Mouse (Mus musculus): Measurements from ENCODE around the gene Unc80. TPM values are rescaled to one million over a fixed set of nuclear protein-coding genes. Genes with fewer than 3 reads are reported as not detected.
"Not testable (repeated sequence)": the region's sequence is repeated elsewhere in the genome, so short reads cannot be mapped to it uniquely, and the experiment has no call there.

Gene Unc80
- polyA plus RNA-seq, 1 experiment from 2014 or later, result 4.3 TPM

DNA sequence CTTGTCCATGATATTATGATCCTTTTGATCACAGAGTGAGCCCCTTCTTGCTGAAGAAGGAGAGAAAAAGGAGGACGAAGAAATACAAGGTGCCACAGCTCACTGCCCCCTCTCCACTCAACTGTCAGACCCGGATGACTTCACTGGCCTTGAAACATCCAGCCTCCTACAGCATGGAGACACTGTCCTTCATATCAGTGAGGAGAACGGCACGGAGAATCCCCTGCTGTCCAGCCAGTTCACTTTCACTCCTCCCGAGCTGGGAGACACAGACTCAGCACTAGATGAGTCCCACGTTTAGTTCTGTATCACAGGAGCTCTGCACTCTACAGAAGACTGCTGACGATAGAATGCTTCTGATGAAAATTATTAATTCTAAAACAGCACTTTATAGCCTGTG lies 227.1 kb downstream of the Unc80 start:
- no peak overlapping the region for H3K4me3 ChIP-seq
- H3K4me2 ChIP-seq, result no peak overlapping the region
- no peak overlapping the region for H3K27ac ChIP-seq
- H3K9ac ChIP-seq, result no peak overlapping the region
- no peaks in the 10 kb centered on the region for H3K9me3 ChIP-seq
- 0 out of 2 replicates have a peak, but pooled peaks cover 7% of the 10 kb centered on the region for H3K4me1 ChIP-seq (replicated peaks)
- no peaks in the 10 kb centered on the region for H3K36me3 ChIP-seq
- no peak for ATAC-seq (ENCODE audit: low FRiP score)
- 75% methylated on average over 7 of the region's 7 CpGs for WGBS
- no peaks in the 10 kb centered on the region for H3K27me3 ChIP-seq

GRCm38 (mm10) chr1:66699630-66700029 lies 231.5 kb downstream of the Unc80 start:
- peaks cover 27% of the 10 kb centered on the region for H3K4me1 ChIP-seq (replicated peaks)
- WGBS, result 86% methylated on average over 10 of the region's 10 CpGs
- H3K4me2 ChIP-seq; H3K36me3 ChIP-seq; H3K27ac ChIP-seq; ATAC-seq (ENCODE audit: low FRiP score); H3K9me3 ChIP-seq; H3K27me3 ChIP-seq; H3K4me3 ChIP-seq; H3K9ac ChIP-seq: not testable (repeated sequence)

GRCm38 (mm10) chr1:66700149-66700692 lies 232.1 kb downstream of the Unc80 start:
- 47% methylated on average over 5 of the region's 5 CpGs for WGBS

DNA sequence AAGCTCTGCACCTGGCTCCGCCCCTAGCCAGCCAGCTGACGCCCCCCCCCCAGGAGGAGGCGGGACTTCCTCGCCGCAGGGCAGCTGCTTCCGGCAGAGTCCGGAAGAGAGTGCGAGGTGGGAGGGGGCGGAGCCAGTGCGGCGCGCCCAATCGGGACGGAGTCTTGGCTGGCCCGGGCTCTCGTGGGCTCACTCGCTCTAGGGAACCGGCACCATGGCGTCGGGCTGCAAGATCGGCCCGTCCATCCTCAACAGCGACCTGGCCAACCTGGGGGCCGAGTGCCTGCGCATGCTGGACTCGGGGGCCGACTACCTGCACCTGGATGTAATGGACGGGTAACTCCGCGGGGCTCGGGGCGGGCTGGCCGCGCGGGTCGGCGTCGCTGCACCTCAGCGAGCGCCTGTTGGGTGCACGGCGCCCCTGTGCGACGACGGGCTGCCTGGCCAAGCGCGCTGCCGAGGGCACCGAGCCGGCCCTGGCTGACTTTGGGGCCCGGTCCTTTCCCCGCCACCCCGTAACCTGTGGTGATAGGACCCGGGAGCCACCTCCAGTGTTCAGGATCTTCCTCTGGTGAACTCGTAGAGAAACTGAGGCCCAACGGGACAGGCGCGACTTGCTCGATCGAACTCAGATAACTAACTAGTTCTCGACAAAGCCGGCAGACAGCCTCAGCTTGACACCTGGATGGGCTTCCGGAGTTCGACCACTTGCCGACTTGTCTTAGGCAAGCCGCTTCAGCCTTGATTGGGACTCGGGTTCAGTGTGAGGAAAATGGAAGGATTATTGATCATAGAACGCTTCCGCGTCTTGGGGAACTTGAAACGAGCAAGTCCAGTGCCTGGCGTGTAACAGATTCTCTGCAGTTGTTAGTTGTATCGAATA lies 232.8 kb downstream of the Unc80 start, which contains the start of gene Rpe:
TSS of gene Rpe (plus strand) at position 139 of the 883 bp plus-strand sequence.
- Histone ChIP-seq H3K9me3 (no peaks in the 10 kb centered on the region), H3K4me3 (peak within 1 kb of the TSS; percentile 86), H3K4me2 (peak within 1 kb of the TSS; percentile 69), H3K27me3 (no peaks in the 10 kb centered on the region), H3K27ac (peak within 1 kb of the TSS; percentile 79), H3K36me3 (no peaks in the 10 kb centered on the region), H3K4me1 (replicated peaks) (peaks cover 28% of the 10 kb centered on the region), H3K9ac (peak within 1 kb of the TSS; percentile 88)
- under 1% methylated on average over 73 of the region's 73 CpGs for WGBS
- peak; percentile 100 for ATAC-seq (ENCODE audit: low FRiP score)

More at GRCm38 (mm10) chr1:66700149-66700692, 232.1 kb downstream of the Unc80 start:
- Histone ChIP-seq H3K9me3 (no peaks in the 10 kb centered on the region), H3K27ac (no peak overlapping the region), H3K4me2 (peak overlapping the region; percentile 69), H3K9ac (no peak overlapping the region), H3K4me3 (peak overlapping the region; percentile 86), H3K27me3 (no peaks in the 10 kb centered on the region), H3K36me3 (no peaks in the 10 kb centered on the region), H3K4me1 (replicated peaks) (peaks cover 28% of the 10 kb centered on the region)
- peak; percentile 40 for ATAC-seq (ENCODE audit: low FRiP score)

GRCm38 (mm10) chr1:66701576-66701940 lies 233.4 kb downstream of the Unc80 start:
- Histone ChIP-seq H3K4me3 (peak overlapping the region; percentile 86), H3K9ac (peak overlapping the region; percentile 88), H3K4me2 (peak overlapping the region; percentile 69), H3K27me3 (no peaks in the 10 kb centered on the region), H3K4me1 (replicated peaks) (peaks cover 28% of the 10 kb centered on the region), H3K9me3 (no peaks in the 10 kb centered on the region), H3K27ac (0 out of 2 replicates have a peak overlapping the region, but pooled peaks have one; percentile 79), H3K36me3 (peaks cover 3% of the 10 kb centered on the region)
- WGBS, result 39% methylated on average over 2 of the region's 2 CpGs
- ATAC-seq (ENCODE audit: low FRiP score), result no peak

GRCm38 (mm10) chr1:66702623-66703345 lies 234.6 kb downstream of the Unc80 start:
- ATAC-seq (ENCODE audit: low FRiP score), result no peak
- peaks cover 12% of the 10 kb centered on the region for H3K36me3 ChIP-seq
- H3K27ac ChIP-seq, result no peak overlapping the region
- H3K4me2 ChIP-seq, result peak overlapping the region; percentile 31
- H3K27me3 ChIP-seq, result no peaks in the 10 kb centered on the region
- 93% methylated on average over 4 of the region's 4 CpGs for WGBS
- no peak overlapping the region for H3K4me3 ChIP-seq
- H3K9ac ChIP-seq, result 0 out of 2 replicates have a peak overlapping the region, but pooled peaks have one; percentile 8
- H3K9me3 ChIP-seq, result no peaks in the 10 kb centered on the region
- peaks cover 28% of the 10 kb centered on the region for H3K4me1 ChIP-seq (replicated peaks)

GRCm38 (mm10) chr1:66704523-66704922 lies 236.4 kb downstream of the Unc80 start:
- WGBS, result 61% methylated on average over 6 of the region's 6 CpGs
- Histone ChIP-seq H3K9me3 (no peaks in the 10 kb centered on the region), H3K9ac (no peak overlapping the region), H3K36me3 (peaks cover 22% of the 10 kb centered on the region), H3K4me2 (no peak overlapping the region), H3K27ac (no peak overlapping the region), H3K4me1 (replicated peaks) (peaks cover 28% of the 10 kb centered on the region), H3K27me3 (no peaks in the 10 kb centered on the region), H3K4me3 (no peak overlapping the region)
- ATAC-seq (ENCODE audit: low FRiP score), result no peak

- WGBS, result 97% methylated on average over 3 of the region's 3 CpGs
- no peak for ATAC-seq (ENCODE audit: low FRiP score)
These were observed 244.7 kb downstream of the Unc80 start for GRCm38 (mm10) chr1:66712859-66713258.

GRCm38 (mm10) chr1:66730581-66730980 lies 262.4 kb downstream of the Unc80 start:
- H3K9ac ChIP-seq, result no peak overlapping the region
- H3K4me1 ChIP-seq (replicated peaks), result no peaks in the 10 kb centered on the region
- H3K27ac ChIP-seq, result no peak overlapping the region
- peaks cover 30% of the 10 kb centered on the region for H3K36me3 ChIP-seq
- no peak overlapping the region for H3K4me3 ChIP-seq
- ATAC-seq (ENCODE audit: low FRiP score), result no peak
- H3K4me2 ChIP-seq, result no peak overlapping the region
- H3K27me3 ChIP-seq, result no peaks in the 10 kb centered on the region
- H3K9me3 ChIP-seq, result no peaks in the 10 kb centered on the region
- 89% methylated on average over 1 of the region's 1 CpGs for WGBS

More at GRCm38 (mm10) chr1:66712859-66713258, 244.7 kb downstream of the Unc80 start:
- H3K4me3 ChIP-seq, result no peak overlapping the region
- no peaks in the 10 kb centered on the region for H3K4me1 ChIP-seq (replicated peaks)
- H3K9ac ChIP-seq, result no peak overlapping the region
- H3K36me3 ChIP-seq, result peaks cover 50% of the 10 kb centered on the region
- H3K4me2 ChIP-seq, result no peak overlapping the region
- no peak overlapping the region for H3K27ac ChIP-seq
- no peaks in the 10 kb centered on the region for H3K9me3 ChIP-seq
- H3K27me3 ChIP-seq, result no peaks in the 10 kb centered on the region

Other genes starting within 250 kb of the Unc80 start
- gene Rpe, start 232.5 kb downstream of the Unc80 start, polyA plus RNA-seq (2015; fragmentation: Nextera tagmentation; extraction: Ambion mirVana), result 37.2 and 44.5 TPM in 2 replicates